Mouse (Mus musculus) neural tube, embryonic 10.5 days (tissue): ENCODE results near the gene Stxbp4.
A peak's percentile ranks its signal among the peaks of the same experiment; 100 is the strongest.

Experiments
- DNase-seq: peaks from one replicate; pipeline ENCODE4 v3.0.0-alpha.2; 2017; ENCODE audit warnings: low spot score; ENCODE audit errors: extremely low spot score

The Stxbp4 gene

DNA sequence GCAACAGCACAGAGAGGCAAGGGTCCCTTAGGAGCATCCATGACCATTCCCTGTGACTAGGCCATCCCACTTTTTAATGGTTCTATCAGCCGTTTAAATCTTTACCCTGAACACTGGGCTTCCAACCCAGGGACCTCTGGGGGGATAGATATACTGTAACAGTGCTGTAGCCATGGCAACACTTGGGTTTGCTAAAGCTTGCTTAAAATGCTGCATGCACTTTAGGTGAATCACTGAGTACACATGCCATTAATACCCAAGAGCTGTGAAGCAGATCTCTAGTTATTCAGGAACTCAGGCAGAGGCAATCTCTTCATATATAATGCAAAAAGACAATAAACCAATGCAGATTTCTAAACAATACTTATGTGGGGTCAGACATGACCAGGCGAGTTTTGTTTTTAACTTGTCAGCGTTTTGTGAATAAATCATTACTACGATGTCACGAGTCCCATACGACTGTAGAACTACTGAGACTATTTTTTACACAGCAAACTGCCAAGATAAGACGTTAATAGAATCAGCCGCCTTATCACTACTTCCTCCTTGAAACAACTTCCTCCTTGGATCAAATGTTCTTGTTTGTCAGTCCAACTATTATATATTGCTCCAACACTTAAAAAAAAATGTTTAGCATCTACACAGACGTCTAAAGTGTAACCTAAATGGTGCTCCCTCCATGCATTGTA is 79.4 kb downstream of the Stxbp4 start:
- no peak for DNase-seq

DNA sequence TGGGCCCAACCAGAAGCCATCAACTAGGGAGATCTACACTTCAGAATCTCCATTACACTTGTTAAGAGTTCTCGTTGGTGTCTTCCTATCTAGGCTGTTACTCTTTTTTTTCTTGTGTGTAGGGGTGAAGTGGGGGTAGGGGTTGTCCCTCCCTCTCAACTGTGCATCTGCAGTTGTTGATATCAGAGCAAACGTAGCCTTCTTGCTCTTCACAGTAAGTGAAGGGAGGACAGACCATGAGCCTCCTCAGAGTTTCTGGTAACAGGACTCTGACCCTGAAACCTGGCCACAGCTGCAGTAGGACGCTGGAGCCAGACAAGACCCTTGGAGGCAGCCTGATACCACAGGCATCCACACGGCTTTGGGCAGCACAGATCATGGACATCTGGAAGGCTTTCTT is 81.4 kb downstream of the Stxbp4 start:
- no peak for DNase-seq

DNA sequence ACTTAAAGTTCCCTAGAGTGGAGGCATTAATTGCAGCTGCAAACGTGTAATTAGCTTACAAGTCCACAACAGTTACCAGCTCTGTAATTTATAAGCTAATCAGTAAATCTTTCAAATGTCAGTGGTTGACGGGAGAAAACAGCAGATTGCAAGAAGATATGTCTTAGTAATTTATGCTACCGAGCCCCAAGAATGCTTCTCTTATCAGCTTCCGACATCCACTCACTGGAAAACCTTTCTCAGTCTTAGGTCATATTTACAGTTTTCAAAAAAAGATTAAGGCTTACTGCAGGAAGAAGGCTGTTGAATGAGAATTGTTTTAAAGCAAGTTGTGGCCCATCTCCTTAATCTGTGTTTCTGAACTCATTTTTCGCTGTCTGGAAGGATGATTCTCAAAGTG is 83.9 kb downstream of the Stxbp4 start:
- no peak for DNase-seq

DNA sequence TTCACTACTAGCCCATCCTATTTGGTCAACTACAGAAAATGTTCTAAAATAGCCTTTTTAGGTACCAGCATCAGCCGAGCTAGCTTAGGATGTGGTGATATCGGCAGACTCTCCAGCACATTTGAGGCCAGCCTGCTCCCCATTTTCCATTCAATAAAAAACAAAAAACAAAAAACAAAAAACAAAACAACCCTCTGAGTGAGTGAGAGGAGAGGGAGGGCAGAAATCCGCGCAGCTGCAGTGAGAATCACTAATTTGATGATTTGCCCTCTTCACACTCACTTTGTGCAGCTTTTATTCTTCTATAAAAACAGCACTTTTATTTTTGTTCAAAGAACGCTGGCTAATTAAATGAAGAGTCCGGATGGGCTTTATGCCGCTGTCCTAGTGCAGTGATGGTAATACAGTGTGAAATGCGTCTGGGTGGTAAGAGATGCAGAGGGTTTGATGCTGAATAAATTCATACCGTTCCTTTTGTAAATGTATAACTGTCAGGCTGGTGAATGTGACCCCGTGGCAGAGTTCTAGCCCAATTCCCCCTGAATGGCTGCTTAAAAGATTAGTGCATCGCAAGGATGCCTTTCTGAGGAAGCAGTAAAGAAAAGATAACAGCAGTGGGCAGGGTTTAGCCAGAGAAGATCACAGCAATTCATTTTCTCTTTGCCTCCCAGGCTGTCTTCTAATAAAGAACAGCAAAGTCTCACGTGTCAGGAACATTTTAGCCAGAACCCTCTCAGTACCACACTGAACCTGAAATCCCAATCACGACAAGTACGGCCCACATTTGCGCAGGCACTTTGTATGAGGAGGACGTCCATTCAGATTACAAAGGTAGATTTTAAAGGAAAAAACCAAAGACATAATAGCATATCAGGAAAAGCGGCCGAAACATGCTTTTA is 85.3 kb downstream of the Stxbp4 start:
- no peak for DNase-seq

DNA sequence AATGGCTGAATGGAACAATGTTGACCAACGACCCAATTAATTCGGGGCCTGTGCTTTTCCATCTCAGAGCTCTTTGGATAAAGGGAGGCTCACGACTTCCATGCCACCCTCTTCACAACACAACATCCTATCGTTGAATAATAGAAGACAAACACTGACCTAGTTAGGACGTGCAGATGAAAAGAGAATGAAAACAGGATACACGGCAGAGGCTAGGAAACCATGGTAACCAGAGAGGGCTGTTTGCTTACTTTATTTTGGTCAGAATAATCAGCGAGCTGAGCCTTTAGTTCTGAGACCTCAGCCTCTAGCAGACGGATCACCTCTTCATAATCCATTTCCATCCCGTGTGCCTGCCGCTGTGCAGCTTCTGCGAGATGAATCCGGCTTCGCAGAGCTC is 89.3 kb downstream of the Stxbp4 start:
- peak; percentile 15 for DNase-seq

DNA sequence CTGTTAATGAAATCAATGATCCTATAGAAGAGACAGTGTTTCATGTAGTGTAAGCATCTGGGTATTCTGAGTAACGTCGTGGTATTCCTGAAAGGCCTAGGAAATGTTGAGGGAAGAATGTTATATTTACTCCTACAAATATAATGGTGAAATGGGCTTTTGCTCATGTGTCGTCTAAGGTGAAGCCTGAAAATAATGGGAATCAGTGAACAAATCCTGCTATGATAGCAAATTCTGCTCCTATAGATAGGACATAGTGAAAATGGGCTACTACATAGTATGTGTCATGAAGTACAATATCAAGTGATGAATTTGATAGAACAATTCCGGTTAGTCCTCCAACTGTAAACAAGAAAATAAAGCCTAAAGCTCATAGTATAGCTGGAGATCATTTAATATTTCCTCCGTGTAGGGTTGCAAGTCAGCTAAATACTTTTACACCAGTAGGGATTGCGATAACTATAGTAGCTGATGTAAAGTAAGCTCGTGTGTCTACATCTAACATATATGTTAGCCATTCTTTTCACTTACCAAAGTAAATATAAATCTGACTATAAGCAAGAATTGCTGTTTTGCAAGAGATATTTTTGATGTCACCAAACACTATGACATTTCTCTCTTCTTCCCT is 99.1 kb downstream of the Stxbp4 start:
- DNase-seq = no peak

DNA sequence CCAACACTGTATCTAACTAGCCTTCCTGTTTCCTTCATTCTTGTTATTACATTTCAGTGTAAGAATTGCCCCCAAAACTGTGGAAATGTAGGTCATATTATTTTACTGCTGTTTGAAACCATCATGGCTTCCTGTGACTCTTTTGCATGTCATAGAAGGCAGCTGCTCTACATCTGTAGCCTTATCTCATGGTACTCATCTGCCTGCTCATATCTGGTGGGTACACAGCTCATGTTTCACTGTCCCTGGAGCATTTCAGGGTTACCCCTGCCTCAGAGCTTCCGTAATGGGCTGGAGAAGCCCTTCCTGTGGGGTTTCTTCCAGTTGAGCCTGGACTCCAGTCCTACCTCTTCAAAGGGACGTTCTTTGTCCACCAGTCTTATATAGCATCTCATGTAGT is 112.6 kb downstream of the Stxbp4 start:
- DNase-seq = no peak

DNA sequence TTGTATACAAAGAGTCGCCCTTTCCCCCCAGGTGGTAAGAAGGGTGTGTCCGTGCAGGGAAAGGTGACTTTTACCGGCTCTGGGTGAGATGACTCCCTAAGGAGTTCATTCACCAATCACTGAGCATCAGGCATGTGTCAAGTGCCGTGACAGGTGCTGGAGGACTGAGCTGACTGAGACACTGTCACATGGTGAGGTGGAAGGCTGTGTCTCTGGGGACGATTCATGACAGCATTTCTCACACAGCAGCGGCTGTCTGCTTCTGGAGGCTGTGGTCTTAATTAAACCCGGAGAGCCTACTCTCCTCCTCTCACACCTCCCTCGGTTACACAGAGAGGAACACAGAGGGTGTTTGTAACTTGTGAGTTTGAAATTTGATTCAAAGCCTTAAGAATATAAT is 116.8 kb downstream of the Stxbp4 start:
- no peak for DNase-seq

- DNase-seq = no peak
These were observed 120.1 kb downstream of the Stxbp4 start for GRCm38 (mm10) chr11:90517750-90518149.

- no peak for DNase-seq
These were observed 125.2 kb downstream of the Stxbp4 start for GRCm38 (mm10) chr11:90512538-90513219.

DNA sequence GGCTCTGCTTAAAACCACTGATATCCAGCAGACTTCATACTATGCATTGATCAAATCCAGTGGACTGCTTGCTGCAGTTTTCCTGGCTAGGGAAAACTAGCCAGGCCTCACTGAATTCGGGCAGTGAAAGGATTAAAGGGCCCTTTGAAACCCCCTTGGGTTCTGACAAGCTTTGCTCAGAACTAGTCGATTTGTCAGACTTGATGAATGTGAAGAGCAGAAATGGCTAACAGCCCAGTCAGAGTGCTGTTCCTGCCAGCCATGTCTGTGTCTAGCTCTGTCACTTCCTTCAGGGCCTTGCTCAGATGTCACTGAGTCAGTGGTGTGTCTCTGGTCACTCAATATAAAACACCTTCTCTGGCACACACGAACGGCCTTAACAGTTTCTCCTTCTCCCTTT is 136.0 kb downstream of the Stxbp4 start:
- no peak for DNase-seq

- no peak for DNase-seq
These were observed 138.0 kb downstream of the Stxbp4 start for GRCm38 (mm10) chr11:90499918-90500317.

GRCm38 (mm10) chr11:90498461-90498860 is 139.4 kb downstream of the Stxbp4 start:
- no peak for DNase-seq

DNA sequence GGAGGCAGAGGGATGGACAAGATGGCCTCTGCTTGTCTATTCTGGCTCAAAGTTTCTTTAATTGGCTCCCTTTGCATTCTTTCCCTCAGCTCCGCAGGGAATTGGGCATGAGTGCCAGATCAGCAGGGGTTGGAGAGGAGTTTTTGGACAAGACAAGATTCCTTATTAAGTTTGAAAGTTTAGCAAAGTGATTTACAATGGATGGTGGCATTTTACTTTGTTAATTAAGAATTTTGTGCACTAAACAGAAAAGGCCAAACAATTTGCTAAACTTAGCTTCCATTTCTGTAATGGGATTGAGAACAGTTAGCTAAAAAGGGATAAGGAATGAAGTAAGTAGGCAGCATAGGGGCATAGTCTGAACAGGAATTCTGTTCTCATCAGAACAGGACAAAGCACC is 142.9 kb downstream of the Stxbp4 start:
- DNase-seq = no peak

DNA sequence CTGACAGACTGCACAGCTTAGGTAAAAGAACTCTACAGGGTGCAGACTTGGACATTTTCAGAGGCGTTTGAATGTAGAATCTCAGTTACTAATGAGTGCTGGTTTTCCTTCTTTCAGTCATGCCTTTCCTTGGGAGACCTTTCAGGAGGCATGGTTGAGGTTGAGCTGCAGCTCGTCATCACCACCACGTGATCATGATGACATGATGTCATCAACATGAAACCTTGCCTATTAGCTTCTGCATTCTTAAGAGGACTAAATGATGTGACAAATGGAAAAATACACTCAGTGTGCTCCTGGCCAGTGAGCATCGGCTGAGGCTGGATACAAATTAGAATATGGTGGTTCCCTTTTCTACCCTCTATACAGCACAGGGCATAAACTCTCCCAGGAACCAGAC is 145.4 kb downstream of the Stxbp4 start:
- no peak for DNase-seq

DNA sequence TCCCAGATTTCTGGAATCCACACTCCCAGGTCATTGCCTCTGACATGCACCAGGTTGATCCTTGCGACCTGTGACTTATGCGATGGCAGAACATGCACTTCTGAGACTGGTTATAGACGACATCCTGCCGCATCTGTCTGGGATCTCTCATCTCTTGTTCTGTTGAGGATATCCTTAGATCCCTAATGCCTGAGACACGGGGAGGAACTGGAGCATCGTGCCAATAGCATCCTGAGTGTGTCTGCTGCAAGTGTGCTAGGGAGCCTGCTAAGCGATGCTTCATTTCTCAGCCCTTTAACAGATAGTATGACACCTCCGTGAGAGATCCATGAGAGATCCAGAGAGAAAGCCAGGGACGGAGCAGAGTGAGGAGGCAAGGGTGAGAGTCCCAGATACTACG is 148.7 kb downstream of the Stxbp4 start:
- DNase-seq = no peak

DNA sequence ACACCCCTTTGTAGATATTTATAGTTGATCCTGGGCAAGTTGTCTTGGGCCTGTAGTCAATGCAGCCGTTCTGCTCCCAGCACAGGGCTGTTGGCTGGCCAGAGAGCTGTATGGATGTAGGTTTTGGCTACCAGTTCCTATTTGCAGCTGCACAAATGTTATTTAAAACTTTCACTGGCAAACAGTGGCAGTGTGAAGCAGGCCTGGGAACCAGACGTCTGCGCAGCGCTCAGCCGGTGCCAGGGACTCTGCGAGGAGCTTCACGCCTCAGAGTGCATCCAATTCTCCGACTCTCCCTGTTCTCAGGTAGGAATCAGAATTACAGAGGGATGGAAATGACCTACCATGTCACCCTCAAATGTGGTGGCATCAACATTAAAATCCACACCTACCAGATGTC is 150.2 kb downstream of the Stxbp4 start:
- DNase-seq = no peak

DNA sequence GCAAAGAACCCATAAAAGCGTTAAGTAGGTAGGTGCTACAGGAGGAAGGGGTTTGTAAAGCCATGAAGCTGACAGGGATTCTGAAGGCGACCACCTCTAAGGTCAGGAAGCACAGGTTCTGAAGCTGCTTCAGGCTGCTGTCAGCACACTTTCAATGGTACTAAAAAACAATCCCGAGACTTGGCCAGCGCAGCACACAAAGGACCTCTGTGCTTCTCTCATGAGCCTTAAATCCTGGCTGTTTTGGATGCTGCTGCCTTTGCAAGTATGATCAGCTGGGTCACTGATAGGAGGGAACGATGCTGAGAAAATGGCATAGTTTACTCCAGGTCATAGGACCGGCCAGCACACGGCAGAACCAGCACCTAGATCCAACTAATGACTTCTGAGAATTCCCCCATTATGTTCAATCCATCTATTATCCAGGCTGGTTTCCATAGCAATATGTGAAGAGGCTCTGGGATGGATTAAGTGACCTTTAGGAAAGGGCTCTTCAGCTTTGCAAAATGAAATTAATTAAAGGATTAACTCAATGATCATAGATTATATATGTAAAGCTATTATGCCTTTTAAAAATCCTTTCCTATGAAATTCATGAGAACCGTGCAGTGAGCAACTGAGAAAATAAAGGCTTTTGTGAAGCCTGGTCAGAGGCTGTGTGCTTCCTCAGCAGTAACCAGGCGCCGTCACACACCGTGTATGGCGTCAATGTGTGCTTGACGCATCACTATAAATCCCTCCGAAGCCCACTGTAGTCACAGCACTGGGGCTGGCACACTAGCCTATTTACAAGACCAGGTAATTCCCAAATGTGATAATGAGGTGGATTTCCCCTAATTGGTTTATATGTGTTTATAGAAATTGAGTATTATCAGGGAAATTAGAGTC is 152.9 kb downstream of the Stxbp4 start:
- no peak for DNase-seq

GRCm38 (mm10) chr11:90483766-90484165 is 154.1 kb downstream of the Stxbp4 start:
- DNase-seq = no peak

- no peak for DNase-seq
These were observed 156.1 kb downstream of the Stxbp4 start for GRCm38 (mm10) chr11:90481828-90482227.

- no peak for DNase-seq
These were observed 167.6 kb downstream of the Stxbp4 start for GRCm38 (mm10) chr11:90470271-90470670.
